Mouse (Mus musculus) heart, postnatal 36 days (tissue): ENCODE measurements around the gene Hunk. TPM values are rescaled to one million over a fixed set of nuclear protein-coding genes. Genes with fewer than 3 reads are reported as not detected.
A peak's percentile ranks its signal among the peaks of the same experiment; 100 is the strongest.

Source experiments
- DNase-seq, 2 experiments: peaks; one replicate each; pipeline ENCODE4 v3.0.0; 2021 to 2022
- intact Hi-C: fragments of 180-260 bp; cut with DNase I; formaldehyde crosslinking; loops from one replicate; pipeline ENCODE4 v1.15.1; 2025
- total RNA-seq, 2 experiments: library from RNA; stranded (reverse); gene quantifications; 2 replicates each; pipeline ENCODE4 v1.2.3; 2021

Gene Hunk
- total RNA-seq, 2 experiments from 2014 or later: 0.57 to 0.67 TPM

- no peak for DNase-seq
- intact Hi-C loops: no loop called here
These were observed 42.2 kb downstream of the Hunk start for GRCm38 (mm10) chr16:90427838-90428630.

GRCm38 (mm10) chr16:90433551-90433950 is 47.7 kb downstream of the Hunk start:
- intact Hi-C loops: no loop called here
- no peak for DNase-seq

GRCm38 (mm10) chr16:90435231-90435630 is 49.4 kb downstream of the Hunk start:
- no peak for DNase-seq

GRCm38 (mm10) chr16:90437276-90437675 is 51.5 kb downstream of the Hunk start:
- DNase-seq: no peak
- intact Hi-C loops: no loop called here

More at GRCm38 (mm10) chr16:90435231-90435630, 49.4 kb downstream of the Hunk start:
- intact Hi-C loops: no loop called here

GRCm38 (mm10) chr16:90439493-90439892 is 53.7 kb downstream of the Hunk start:
- intact Hi-C loops: no loop called here

GRCm38 (mm10) chr16:90440654-90441053 is 54.8 kb downstream of the Hunk start:
- DNase-seq: no peak
- intact Hi-C loops: no loop called here

More at GRCm38 (mm10) chr16:90439493-90439892, 53.7 kb downstream of the Hunk start:
- DNase-seq: no peak

GRCm38 (mm10) chr16:90442991-90443390 is 57.2 kb downstream of the Hunk start:
- intact Hi-C loops: no loop called here
- no peak for DNase-seq

- intact Hi-C loops: loop anchor here (5.0 kb wide), 2 partner anchors 66 to 259 kb away; partner anchors contain the start of gene Hunk
- DNase-seq: peak; percentile 23 to 46
These were observed 67.4 kb downstream of the Hunk start for GRCm38 (mm10) chr16:90453197-90453596.

- intact Hi-C loops: no loop called here
- no peak for DNase-seq
These were observed 70.8 kb downstream of the Hunk start for GRCm38 (mm10) chr16:90456495-90457125.

GRCm38 (mm10) chr16:90458899-90459610 is 73.2 kb downstream of the Hunk start:
- intact Hi-C loops: no loop called here
- DNase-seq: peak; percentile 26 to 47

- DNase-seq: no peak
- intact Hi-C loops: no loop called here
These were observed 75.6 kb downstream of the Hunk start for GRCm38 (mm10) chr16:90461304-90461905.

- no peak for DNase-seq
- intact Hi-C loops: no loop called here
These were observed 77.0 kb downstream of the Hunk start for GRCm38 (mm10) chr16:90462728-90463275.

- intact Hi-C loops: no loop called here
These were observed 79.3 kb downstream of the Hunk start for GRCm38 (mm10) chr16:90465154-90465553.

GRCm38 (mm10) chr16:90468286-90468685 is 82.5 kb downstream of the Hunk start:
- no peak for DNase-seq
- intact Hi-C loops: no loop called here

More at GRCm38 (mm10) chr16:90465154-90465553, 79.3 kb downstream of the Hunk start:
- no peak for DNase-seq

- intact Hi-C loops: no loop called here
- DNase-seq: no peak
These were observed 90.0 kb downstream of the Hunk start for GRCm38 (mm10) chr16:90475701-90476229.

GRCm38 (mm10) chr16:90481612-90482011 is 95.8 kb downstream of the Hunk start:
- intact Hi-C loops: no loop called here
- no peak for DNase-seq

GRCm38 (mm10) chr16:90483341-90483740 is 97.5 kb downstream of the Hunk start:
- no peak for DNase-seq
- intact Hi-C loops: no loop called here

- no peak for DNase-seq
These were observed 99.3 kb downstream of the Hunk start for GRCm38 (mm10) chr16:90485125-90485524.

GRCm38 (mm10) chr16:90485599-90485998 is 99.8 kb downstream of the Hunk start:
- intact Hi-C loops: no loop called here

More at GRCm38 (mm10) chr16:90485125-90485524, 99.3 kb downstream of the Hunk start:
- intact Hi-C loops: no loop called here

GRCm38 (mm10) chr16:90490066-90490465 is 104.3 kb downstream of the Hunk start:
- no peak for DNase-seq
- intact Hi-C loops: no loop called here

More at GRCm38 (mm10) chr16:90485599-90485998, 99.8 kb downstream of the Hunk start:
- no peak for DNase-seq
